Mouse (Mus musculus) cerebellum, adult 8-10 months (tissue): ENCODE results near the gene Kif24.

Source experiments
- DNase-seq: peaks from one replicate; pipeline ENCODE4 v3.0.0; 2022

Kif24 gene

GRCm38 (mm10) chr4:41398353-41398752 lies 66.3 kb downstream of the Kif24 start:
- no peak for DNase-seq

GRCm38 (mm10) chr4:41394651-41395050 lies 70.0 kb downstream of the Kif24 start:
- no peak for DNase-seq

DNA sequence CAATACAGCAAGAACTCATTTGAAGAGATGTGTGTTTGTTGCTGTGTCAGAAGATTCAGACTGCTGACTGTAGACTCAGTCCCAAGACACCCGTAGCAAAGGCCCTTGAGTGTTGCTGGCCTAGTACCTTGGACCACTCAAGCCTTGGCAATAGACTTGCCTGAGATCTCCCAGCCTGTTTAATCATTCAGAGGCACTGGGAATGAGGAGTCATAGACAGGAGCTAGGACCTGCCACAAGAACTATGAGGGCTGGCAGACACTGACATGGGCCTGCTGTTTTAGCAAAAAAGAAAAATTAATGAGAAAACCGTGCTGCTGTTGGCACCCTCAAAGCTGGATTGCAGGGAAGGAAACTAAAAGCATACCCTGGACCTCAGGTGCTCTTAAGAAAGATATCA lies 73.7 kb downstream of the Kif24 start:
- DNase-seq: no peak

DNA sequence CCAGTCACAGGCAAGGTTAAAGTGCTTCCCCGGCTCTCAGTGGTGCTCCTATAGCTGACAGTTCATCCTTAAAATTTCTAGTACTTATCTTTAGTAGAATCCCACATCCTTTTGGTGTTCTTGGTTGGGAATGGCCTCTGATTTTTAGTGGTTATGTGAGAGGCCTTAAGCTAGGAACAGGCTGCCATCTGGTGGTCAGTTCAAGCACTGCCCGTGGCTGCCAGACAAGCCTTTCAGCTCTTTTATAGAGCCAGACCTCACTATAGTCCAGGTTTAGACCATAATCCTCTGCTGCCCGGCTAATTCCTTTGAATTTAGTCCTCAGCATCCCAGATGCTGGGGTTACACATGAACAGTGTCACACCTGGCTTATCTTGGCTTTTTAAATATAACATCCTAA lies 74.6 kb downstream of the Kif24 start:
- DNase-seq: peak; percentile 78

DNA sequence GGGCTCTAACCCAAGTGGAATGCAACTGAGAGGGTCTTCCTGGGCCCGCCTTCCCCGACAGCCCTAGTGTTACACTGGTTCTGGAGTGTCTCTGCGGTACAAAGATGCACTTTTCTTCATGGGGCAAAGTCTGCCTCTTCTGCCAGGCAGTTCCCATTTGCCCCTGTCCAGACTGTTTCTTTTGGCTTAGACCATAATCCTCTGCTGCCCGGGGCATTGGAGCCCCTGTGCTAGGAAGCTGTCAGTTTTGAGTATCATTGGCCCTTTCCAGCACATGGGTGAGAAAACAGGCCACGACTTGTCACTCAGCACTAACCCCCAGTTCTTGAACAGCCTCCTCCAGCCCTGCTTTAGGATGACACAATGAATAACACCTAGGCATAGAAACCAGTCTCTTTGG lies 75.4 kb downstream of the Kif24 start:
- DNase-seq: no peak

- no peak for DNase-seq
Observed at GRCm38 (mm10) chr4:41388616-41389015, 76.1 kb downstream of the Kif24 start.

DNA sequence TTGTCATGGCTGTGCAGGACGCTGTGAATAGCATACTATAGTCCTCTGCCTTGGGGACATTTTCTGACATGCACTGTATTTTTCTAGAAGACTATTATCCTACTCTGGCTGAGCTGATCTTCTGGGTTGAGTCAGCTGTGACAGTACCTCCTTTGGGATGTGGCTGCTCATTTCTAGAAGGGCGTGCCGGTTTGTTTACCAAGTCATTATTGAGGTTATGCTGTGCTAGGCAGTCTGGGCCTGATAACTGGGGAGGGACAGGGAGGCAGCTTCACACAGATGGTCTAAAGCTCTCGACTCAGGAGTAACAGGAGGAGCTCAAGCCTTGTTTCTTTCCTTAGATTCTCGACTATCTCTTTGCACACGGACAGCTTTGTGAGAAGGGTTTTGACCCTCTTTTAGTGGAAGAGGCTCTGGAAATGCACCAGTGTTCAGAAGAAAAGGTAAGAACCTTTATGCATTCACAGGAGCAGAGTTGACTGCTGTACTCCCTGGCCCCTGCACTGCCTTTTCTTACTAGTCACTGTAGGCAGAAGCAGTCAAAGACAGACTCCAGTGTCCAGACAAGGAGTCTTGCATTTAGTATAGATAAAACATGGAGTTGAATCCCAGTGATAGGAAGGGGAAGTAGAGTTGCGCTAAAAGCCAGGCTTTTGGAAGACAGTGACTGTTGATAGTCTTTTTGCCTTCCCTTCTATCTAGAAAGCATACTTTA lies 76.8 kb downstream of the Kif24 start:
- DNase-seq: no peak

DNA sequence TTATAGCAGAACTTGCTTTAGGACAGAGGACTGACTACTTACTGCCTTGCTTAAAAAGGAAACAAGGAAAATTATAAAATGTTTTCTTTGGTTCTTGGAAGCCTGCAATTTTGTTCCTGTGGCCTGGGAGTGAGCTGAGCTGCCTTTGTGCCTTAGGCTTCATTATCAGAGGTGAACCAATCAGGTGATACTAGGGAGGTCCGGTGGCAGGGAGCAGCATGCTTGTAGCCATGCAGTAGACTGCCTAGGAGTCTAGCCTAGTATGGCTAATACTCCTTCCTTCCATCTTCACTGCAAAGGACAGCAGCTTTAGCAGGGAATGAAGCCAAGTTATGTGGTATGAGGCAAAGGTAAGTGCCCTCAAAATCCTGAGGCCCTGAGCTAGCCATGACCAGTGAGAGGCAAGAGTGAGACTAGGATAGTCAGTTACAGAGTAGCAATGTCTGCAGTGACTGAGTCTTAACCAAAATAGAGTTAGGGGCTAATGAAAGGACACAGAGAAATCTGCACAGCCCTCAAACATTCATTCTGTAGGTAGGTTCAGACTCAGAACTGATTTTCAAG lies 78.2 kb downstream of the Kif24 start:
- DNase-seq: no peak

- DNase-seq: no peak
Observed at GRCm38 (mm10) chr4:41381213-41381950, 83.3 kb downstream of the Kif24 start.

GRCm38 (mm10) chr4:41377567-41377966 lies 87.1 kb downstream of the Kif24 start:
- DNase-seq: no peak

DNA sequence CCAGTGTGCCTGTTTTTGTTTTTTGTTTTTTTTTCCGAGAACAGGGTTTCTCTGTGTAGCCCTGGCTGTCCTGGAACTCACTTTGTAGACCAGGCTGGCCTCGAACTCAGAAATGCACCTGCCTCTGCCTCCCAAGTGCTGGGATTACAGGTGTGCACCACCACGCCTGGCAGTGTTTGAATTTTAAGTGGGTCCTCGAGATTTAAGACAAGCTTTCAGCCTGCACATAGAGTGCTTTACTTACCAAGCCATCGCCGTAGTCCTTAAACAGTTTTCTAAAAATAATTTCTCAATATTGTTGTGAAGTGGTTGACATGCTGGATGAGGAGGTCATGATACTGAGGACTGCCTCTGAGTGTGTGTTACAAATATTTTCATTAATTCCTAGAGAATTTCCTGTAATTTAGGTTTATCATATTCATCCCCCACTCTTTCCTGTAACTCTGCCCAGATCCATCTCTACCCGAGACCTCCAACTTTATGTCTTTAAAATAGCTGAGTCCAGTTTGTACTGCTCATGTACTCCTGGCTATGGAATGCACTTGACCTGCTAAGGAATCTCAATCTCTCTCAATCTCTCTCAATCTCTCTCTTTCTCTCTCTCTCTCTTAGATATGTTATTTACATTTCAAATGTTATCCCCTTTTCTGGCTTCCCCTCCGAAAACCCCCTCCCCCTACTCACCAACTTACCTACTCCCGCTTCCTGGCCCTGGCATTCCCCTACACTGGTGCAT lies 94.8 kb downstream of the Kif24 start:
- no peak for DNase-seq

- DNase-seq: no peak
Observed at GRCm38 (mm10) chr4:41368198-41368597, 96.5 kb downstream of the Kif24 start.

DNA sequence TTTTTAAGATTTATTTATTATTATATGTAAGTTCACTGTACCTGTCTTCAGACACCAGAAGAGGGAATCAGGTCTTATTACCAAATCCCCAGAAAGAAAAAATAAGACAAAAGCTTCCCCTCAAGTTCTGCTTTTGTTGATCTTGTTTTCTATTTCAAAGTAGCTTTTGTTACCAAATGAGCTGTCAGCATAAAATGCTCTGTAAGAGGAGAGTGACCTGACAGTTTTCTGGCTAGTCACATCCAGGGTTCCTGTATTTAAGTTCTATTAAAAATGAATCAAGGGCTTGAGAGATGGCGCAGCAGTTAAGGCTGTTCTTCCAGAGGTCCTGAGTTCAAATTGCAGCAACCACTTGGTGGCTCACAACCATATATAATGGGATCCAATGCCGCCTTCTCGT lies 103.6 kb downstream of the Kif24 start:
- no peak for DNase-seq

GRCm38 (mm10) chr4:41359358-41359757 lies 105.3 kb downstream of the Kif24 start:
- no peak for DNase-seq

- no peak for DNase-seq
Observed at GRCm38 (mm10) chr4:41358669-41359068, 106.0 kb downstream of the Kif24 start.

DNA sequence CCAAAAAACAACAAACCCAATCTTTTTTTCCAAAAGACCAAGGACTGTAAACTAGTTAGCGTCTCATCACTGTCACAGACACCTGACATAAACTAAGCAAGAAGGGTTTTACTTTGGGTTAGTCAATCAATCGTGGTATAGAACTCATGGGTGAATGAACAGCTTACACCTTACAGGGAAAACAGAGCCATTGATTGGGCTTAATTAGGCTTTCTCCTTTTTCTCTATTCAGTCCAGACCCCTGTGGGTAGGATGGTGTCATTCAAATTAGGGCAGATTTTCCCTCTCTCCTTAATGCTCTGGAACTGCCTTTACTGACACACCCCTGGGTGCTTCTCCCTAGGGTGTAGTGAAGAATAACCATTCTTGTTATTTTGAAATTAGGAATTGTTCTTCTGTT lies 107.5 kb downstream of the Kif24 start:
- DNase-seq: no peak

DNA sequence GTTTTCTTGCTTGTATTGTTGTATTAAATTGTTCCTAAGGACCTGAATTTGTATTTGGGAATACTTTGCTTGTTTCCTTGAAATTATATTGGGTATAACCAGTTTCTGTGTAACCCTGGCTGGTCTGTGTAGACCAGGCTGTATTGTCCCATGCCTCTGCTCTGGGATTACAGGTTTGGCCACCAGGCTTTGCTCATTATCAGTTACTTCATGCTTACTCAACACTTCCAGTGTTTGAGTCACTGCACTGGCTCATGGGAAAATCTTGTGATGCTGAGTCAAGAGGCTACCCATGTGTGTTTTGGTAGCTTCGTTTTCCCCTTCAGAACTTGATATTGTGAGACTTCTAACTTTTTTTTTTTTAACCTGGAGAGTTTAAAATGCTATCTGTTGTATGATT lies 111.4 kb downstream of the Kif24 start:
- DNase-seq: no peak

DNA sequence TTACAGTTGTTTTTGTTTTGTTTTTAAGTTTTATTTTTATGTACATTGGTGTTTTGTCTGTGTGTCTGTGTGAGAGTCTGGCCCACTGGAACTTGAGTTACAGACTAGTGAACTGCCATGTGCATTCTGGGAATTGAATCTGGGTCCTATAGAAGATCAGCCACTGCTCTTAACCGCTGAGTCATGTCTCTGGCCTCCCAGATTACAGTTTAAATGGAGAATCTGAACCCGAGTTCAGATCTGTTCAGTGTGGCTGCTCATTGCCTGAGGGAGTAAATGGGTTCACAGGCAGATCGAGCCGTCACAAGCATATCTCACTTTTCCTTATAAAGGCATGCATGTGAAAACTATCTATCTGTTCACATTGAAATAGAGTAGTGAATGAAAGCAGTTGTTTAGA lies 111.9 kb downstream of the Kif24 start:
- no peak for DNase-seq

DNA sequence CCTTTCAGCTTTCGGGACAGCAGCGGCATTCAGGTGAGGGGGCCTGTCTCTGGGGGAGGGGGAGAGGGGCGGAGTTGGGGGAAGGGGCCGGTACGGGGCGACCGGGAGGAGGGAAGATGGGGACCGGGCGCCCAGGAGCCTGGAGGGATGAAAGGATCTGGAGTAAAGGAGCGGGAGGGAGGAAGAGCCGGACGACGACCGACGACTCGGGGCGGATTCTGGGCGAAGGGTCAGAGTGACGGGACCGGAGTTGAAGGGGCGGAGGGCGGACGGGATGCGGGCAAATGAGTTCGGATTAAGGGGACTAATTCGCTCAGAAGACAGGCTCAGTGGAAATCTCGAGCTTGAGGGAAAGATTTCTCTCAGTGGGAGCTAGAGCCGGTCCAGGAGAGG lies 115.5 kb downstream of the Kif24 start:
- no peak for DNase-seq

GRCm38 (mm10) chr4:41348584-41349198 lies 116.0 kb downstream of the Kif24 start, which contains the start of gene Ubap1:
TSS of gene Ubap1 (plus strand) at chr4:41348996.
- DNase-seq: peak; percentile 90

DNA sequence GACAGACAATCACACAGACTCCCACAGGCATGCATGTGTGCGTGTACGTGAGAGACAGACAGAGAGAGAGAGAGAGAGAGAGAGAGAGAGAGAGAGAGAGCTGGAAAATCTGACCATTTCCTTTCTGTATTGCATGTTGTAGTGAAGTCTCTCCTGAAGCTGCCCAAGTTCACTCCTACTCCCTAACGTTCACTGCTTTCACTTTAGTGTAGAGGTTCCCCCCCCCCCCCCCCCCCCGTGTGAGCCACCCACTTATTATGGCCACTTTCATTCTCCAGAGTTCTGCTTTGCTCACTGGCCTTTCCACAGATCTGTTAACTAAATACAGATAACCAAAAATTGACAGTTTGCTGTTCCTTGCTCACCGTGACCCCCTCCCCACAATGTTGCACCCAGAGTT lies 116.8 kb downstream of the Kif24 start:
- DNase-seq: no peak

DNA sequence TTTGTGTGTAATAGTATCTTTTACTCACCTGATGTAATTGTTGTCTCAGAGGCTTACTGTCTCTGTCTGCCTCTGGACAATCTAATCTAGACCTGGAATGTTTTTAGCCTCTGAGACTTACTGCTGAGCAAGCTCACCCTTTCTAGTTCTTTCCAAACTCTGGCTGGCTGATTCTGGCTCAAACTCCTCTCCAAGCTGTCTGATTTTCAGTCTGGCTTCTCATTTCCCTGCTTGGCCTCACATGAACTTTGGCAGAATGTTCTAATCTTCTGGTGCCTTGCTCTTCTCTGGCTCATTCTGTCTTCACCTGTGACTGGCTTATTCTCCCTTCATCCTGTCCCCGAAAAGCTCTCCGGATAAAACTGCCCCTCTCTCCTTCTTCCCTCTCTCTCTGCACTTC lies 118.7 kb downstream of the Kif24 start:
- no peak for DNase-seq

DNA sequence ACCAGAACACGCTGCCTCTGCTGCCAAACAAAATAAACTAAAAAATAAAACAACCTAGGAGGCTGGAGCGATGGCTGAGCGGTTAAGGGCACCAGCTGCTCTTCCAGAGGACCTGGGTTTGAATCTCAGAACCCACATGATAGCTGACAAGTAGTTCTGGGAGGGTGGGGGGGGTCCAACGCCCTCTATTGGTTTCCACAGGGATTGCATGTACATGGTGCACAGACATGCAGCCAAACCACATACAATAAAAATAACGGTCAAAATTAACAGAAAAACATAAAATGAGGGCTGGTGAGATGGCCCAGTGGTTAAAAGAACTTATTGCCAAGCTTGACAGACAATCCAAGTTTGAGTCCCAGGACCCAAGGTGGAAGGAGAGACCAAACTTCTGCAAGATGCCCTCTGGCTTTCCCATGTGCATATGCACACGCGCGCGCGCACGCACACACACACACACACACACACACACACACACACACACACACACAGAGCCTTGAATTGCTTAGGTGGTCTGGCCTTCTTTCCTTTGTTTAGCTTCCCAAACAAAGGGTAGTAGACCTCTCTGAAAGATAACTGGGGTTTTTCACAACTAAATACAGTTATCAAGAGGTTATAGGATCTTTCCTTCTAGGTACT lies 123.7 kb downstream of the Kif24 start:
- no peak for DNase-seq
